Mouse (Mus musculus) midbrain, embryonic 15.5 days (tissue): ENCODE measurements at regions not wholly inside any gene's neighbourhood (a gene's known extent, or its start where the extent isn't known, plus 50 kb on each side); places are given as distances from the start of the nearest gene placed in this dataset.

Experiments
- ATAC-seq: fragments of 200-750 bp; cut with Nextera tagmentation; replicated peaks from 2 replicates; pipeline ENCODE4 v1.8.0; 2017; ENCODE audit warnings: moderate TSS enrichment
- H3K27ac ChIP-seq: fragments of 300-500 bp; sonication (generic); 2 replicates; pipeline ENCODE4 v1.5.1; 2015; ENCODE audit warnings: mild to moderate bottlenecking, inconsistent platforms
- H3K27me3 ChIP-seq: fragments of 300-500 bp; sonication (generic); replicated peaks from 2 replicates; pipeline ENCODE4 v1.6.1; 2015; ENCODE audit warnings: inconsistent platforms
- H3K36me3 ChIP-seq: fragments of 300-500 bp; sonication (generic); replicated peaks from 2 replicates; pipeline ENCODE4 v1.6.1; 2015; ENCODE audit warnings: inconsistent platforms
- H3K4me1 ChIP-seq: fragments of 300-500 bp; sonication (generic); 2 replicates; pipeline ENCODE4 v1.6.1; 2015; ENCODE audit warnings: inconsistent platforms
- H3K4me2 ChIP-seq: fragments of 300-500 bp; sonication (generic); 2 replicates; pipeline ENCODE4 v1.6.1; 2015; ENCODE audit warnings: inconsistent platforms, mild to moderate bottlenecking, moderate library complexity
- H3K4me3 ChIP-seq: fragments of 300-500 bp; sonication (generic); 2 replicates; pipeline ENCODE4 v1.5.1; 2015; ENCODE audit warnings: mild to moderate bottlenecking, inconsistent platforms
- H3K9ac ChIP-seq: fragments of 300-500 bp; sonication (generic); 2 replicates; pipeline ENCODE4 v1.6.1; 2015; ENCODE audit warnings: mild to moderate bottlenecking, inconsistent platforms
- H3K9me3 ChIP-seq: fragments of 300-500 bp; sonication (generic); 2 replicates; pipeline ENCODE4 v1.6.1; 2016; ENCODE audit warnings: inconsistent platforms
- WGBS: fragments of 180-500 bp; shearing (Covaris S2); methylation state at CpG from one replicate; pipeline ENCODE4 v1.1.7; 2015; ENCODE audit warnings: mixed read lengths; 5-methylcytosine and 5-hydroxymethylcytosine counted together

DNA sequence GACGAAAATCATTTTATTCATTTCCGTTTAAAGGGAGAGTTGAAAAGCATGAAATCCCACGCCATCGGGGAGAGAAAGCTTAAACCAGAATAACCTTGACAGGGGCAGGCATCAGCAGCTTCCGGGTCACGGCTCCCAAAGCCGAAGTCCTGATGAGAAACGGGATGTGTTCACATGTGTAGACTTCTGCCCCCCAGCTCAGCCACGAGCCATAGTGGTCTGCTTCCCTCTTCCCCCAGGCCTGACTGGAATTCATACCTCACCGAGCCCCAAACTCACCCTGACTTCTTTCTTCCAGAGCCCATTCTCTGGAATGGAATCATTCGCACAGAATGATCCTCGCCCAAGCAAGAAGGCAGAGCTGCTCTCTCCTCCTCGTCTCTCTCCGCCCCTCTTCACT is 404.2 kb upstream of the Gm6657 start:
- H3K9ac ChIP-seq, result no peak overlapping the region

GRCm38 (mm10) chr12:77790891-77791672 is 403.0 kb upstream of the Gm6657 start:
- no peak overlapping the region for H3K27ac ChIP-seq
- H3K4me2 ChIP-seq, result no peak overlapping the region
- H3K4me3 ChIP-seq, result no peak overlapping the region
- no peaks in the 10 kb centered on the region; the same call in 1 of the 2 replicates for H3K27me3 ChIP-seq
- peaks cover 19% of the 10 kb centered on the region for H3K4me1 ChIP-seq
- H3K9ac ChIP-seq, result no peak overlapping the region
- 77% methylated on average over 13 of the region's 13 CpGs for WGBS
- H3K9me3 ChIP-seq, result no peaks in the 10 kb centered on the region
- H3K36me3 ChIP-seq, result no peaks in the 10 kb centered on the region
- ATAC-seq, result no peak

More for the DNA sequence above, 404.2 kb upstream of the Gm6657 start:
- Histone ChIP-seq H3K9me3 (no peaks in the 10 kb centered on the region), H3K4me3 (peak overlapping the region; percentile 30), H3K4me2 (peak overlapping the region; percentile 56), H3K36me3 (no peaks in the 10 kb centered on the region), H3K27ac (no peak overlapping the region), H3K27me3 (no peaks in the 10 kb centered on the region; the same call in 1 of the 2 replicates), H3K4me1 (peaks cover 21% of the 10 kb centered on the region)
- no peak; the same call in 1 of the 2 replicates for ATAC-seq
- WGBS, result 12% methylated on average over 14 of the region's 14 CpGs

DNA sequence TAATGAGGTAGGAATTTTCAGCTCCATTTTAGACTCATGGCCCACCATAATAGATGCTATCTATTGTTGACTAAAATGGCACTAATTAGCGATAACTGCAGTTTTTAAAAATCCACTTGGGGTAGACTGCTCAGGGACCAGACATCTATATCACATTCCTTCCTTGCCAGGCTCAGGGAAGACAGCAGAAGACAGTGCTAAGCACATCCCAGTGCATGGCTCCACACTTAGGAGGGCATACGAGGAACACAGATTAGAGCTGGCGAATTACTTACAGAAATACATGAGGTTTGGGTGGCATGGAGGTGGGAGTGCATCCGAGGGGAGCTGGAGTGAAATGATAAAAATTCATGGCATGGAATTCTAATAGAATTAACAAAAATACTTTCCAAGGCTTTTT is 395.5 kb upstream of the Gm6657 start:
- H3K4me1 ChIP-seq, result peaks cover 11% of the 10 kb centered on the region
- peak overlapping the region; percentile 26; the same call in 1 of the 2 replicates for H3K4me2 ChIP-seq
- H3K9me3 ChIP-seq, result no peaks in the 10 kb centered on the region
- H3K27me3 ChIP-seq, result no peaks in the 10 kb centered on the region
- no peak overlapping the region for H3K9ac ChIP-seq
- H3K4me3 ChIP-seq, result no peak overlapping the region
- 54% methylated on average over 4 of the region's 4 CpGs for WGBS
- ATAC-seq, result peak; percentile 62
- H3K36me3 ChIP-seq, result no peaks in the 10 kb centered on the region
- 0 out of 2 replicates have a peak overlapping the region, but pooled peaks have one; percentile 55 for H3K27ac ChIP-seq

- H3K9me3 ChIP-seq, result no peaks in the 10 kb centered on the region
- no peak overlapping the region for H3K4me3 ChIP-seq
- peaks cover 11% of the 10 kb centered on the region for H3K4me1 ChIP-seq
- H3K27me3 ChIP-seq, result no peaks in the 10 kb centered on the region
- H3K9ac ChIP-seq, result no peak overlapping the region; the same call in 1 of the 2 replicates
- peak; percentile 76 for ATAC-seq
- 31% methylated on average over 12 of the region's 12 CpGs for WGBS
- H3K27ac ChIP-seq, result peak overlapping the region; percentile 55
- peak overlapping the region; percentile 26 for H3K4me2 ChIP-seq
- H3K36me3 ChIP-seq, result no peaks in the 10 kb centered on the region
Observed at GRCm38 (mm10) chr12:77799134-77799770, 394.8 kb upstream of the Gm6657 start.

- 80% methylated on average over 7 of the region's 7 CpGs for WGBS
- H3K4me2 ChIP-seq, result no peak overlapping the region
- no peak overlapping the region for H3K27ac ChIP-seq
- no peak overlapping the region for H3K9ac ChIP-seq
- H3K27me3 ChIP-seq, result no peaks in the 10 kb centered on the region
- ATAC-seq, result no peak
- no peaks in the 10 kb centered on the region for H3K4me1 ChIP-seq
- no peaks in the 10 kb centered on the region for H3K36me3 ChIP-seq
- no peaks in the 10 kb centered on the region for H3K9me3 ChIP-seq
- no peak overlapping the region for H3K4me3 ChIP-seq
Observed at GRCm38 (mm10) chr12:77807674-77808073, 386.4 kb upstream of the Gm6657 start.

DNA sequence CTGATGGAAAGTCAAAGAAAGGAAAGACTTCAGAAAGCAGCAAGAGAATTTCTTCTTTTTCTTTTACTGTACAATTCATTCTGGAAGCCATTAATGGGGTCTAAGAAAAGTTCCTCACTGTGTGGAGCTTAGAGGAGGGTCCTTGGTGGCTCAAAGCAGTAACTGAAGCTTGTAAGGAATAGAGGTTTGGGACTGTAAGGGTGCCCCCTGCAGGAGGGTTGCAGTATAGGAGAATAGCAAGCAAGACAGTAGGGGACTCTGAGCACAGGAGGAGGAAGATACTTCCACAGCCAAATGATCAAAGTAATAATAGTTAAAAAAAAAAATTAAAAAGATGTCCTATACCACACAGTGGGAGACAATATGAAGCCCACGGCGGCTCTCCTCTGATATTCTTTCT is 382.8 kb upstream of the Gm6657 start:
- Histone ChIP-seq H3K27me3 (no peaks in the 10 kb centered on the region), H3K9me3 (no peaks in the 10 kb centered on the region), H3K36me3 (no peaks in the 10 kb centered on the region), H3K4me1 (no peaks in the 10 kb centered on the region), H3K4me2 (no peak overlapping the region), H3K9ac (no peak overlapping the region), H3K4me3 (no peak overlapping the region), H3K27ac (no peak overlapping the region)
- 44% methylated on average over 2 of the region's 2 CpGs for WGBS
- no peak for ATAC-seq

DNA sequence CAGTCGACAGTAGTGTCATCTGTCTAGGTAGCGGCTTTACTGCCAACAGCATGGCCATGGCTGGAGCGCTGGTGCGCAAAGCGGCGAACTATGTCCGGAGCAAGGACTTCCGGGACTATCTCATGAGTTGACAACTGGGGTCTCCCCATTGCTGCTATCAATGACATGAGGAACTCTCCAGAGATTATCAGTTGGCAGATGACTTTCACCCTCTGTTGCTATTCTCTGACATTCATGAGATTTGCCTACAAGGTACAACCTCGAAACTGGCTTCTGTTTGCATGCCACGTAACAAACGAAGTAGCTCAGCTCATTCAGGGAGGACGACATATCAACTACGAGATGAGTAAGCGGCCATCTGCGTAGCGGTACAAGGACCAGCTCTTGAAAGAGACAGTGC is 374.6 kb upstream of the Gm6657 start:
- no peaks in the 10 kb centered on the region for H3K36me3 ChIP-seq
- ATAC-seq, result no peak
- WGBS, result 93% methylated on average over 16 of the region's 16 CpGs
- no peak overlapping the region for H3K27ac ChIP-seq
- no peaks in the 10 kb centered on the region for H3K9me3 ChIP-seq
- no peak overlapping the region for H3K4me2 ChIP-seq
- no peaks in the 10 kb centered on the region for H3K27me3 ChIP-seq
- no peak overlapping the region for H3K9ac ChIP-seq
- H3K4me1 ChIP-seq, result no peaks in the 10 kb centered on the region
- no peak overlapping the region for H3K4me3 ChIP-seq

GRCm38 (mm10) chr12:77823381-77824030 is 370.5 kb upstream of the Gm6657 start:
- no peak overlapping the region for H3K4me3 ChIP-seq
- H3K9ac ChIP-seq, result no peak overlapping the region
- H3K27ac ChIP-seq, result no peak overlapping the region
- H3K27me3 ChIP-seq, result no peaks in the 10 kb centered on the region
- ATAC-seq, result no peak
- WGBS, result 53% methylated on average over 3 of the region's 3 CpGs
- H3K4me1 ChIP-seq, result no peaks in the 10 kb centered on the region; the same call in 1 of the 2 replicates
- H3K36me3 ChIP-seq, result no peaks in the 10 kb centered on the region
- H3K4me2 ChIP-seq, result no peak overlapping the region
- no peaks in the 10 kb centered on the region for H3K9me3 ChIP-seq

GRCm38 (mm10) chr12:77833411-77834169 is 360.5 kb upstream of the Gm6657 start:
- no peak overlapping the region for H3K9ac ChIP-seq
- ATAC-seq, result no peak

GRCm38 (mm10) chr12:77834891-77835290 is 359.2 kb upstream of the Gm6657 start:
- Histone ChIP-seq H3K4me1 (no peaks in the 10 kb centered on the region), H3K9ac (no peak overlapping the region), H3K36me3 (no peaks in the 10 kb centered on the region), H3K27ac (no peak overlapping the region), H3K27me3 (no peaks in the 10 kb centered on the region), H3K4me3 (no peak overlapping the region), H3K4me2 (no peak overlapping the region), H3K9me3 (no peaks in the 10 kb centered on the region)
- no peak for ATAC-seq
- 83% methylated on average over 1 of the region's 1 CpGs for WGBS

More at GRCm38 (mm10) chr12:77833411-77834169, 360.5 kb upstream of the Gm6657 start:
- H3K27me3 ChIP-seq, result no peaks in the 10 kb centered on the region
- no peak overlapping the region for H3K4me3 ChIP-seq
- H3K4me1 ChIP-seq, result no peaks in the 10 kb centered on the region
- no peaks in the 10 kb centered on the region for H3K9me3 ChIP-seq
- H3K27ac ChIP-seq, result no peak overlapping the region
- no peaks in the 10 kb centered on the region for H3K36me3 ChIP-seq
- whole genome bisulfite sequencing, result 93% methylated on average over 9 of the region's 9 CpGs
- no peak overlapping the region for H3K4me2 ChIP-seq

DNA sequence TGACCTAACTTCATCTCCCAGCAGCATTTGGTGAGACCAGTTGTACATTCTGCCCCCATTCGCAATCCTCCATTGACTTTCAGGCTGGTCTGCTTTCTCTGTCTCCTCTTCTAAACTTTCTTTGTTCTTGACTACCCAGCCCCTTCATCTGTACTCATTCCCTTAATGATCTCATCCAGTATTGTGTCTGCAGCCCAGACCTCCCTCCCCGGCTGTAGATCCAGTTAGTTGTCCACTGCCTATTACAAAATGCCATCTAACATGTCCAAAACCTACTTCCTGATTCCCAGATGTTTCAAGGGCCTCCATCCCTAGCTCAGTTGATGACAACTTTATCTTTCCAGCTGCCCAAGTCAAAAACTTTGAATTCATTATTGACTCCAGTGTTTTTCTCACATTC is 357.8 kb upstream of the Gm6657 start:
- 66% methylated on average over 2 of the region's 2 CpGs for WGBS
- Histone ChIP-seq H3K27me3 (no peaks in the 10 kb centered on the region), H3K27ac (no peak overlapping the region), H3K4me2 (no peak overlapping the region), H3K9me3 (no peaks in the 10 kb centered on the region), H3K4me1 (no peaks in the 10 kb centered on the region), H3K9ac (no peak overlapping the region), H3K4me3 (no peak overlapping the region), H3K36me3 (no peaks in the 10 kb centered on the region)
- ATAC-seq, result no peak
